Mouse (Mus musculus) heart, embryonic 16.5 days (tissue): ENCODE measurements around the gene Olfr1224-ps1. TPM values are rescaled to one million over a fixed set of nuclear protein-coding genes. Genes with fewer than 3 reads are reported as not detected.

ENCODE experiments used
- ATAC-seq: fragments of 200-750 bp; cut with Nextera tagmentation; replicated peaks from 2 replicates; pipeline ENCODE4 v1.8.0; 2017; ENCODE audit warnings: moderate number of reproducible peaks; ENCODE audit not compliant: insufficient read depth, low FRiP score; ENCODE audit errors: extremely low read depth
- H3K27ac ChIP-seq: fragments of 300-500 bp; sonication (generic); 2 replicates; pipeline ENCODE4 v1.5.1; 2014; ENCODE audit warnings: mild to moderate bottlenecking, low read length, control low read depth, moderate library complexity
- H3K27me3 ChIP-seq: fragments of 300-500 bp; sonication (generic); 2 replicates; pipeline ENCODE4 v1.6.1; 2014; ENCODE audit warnings: low read length, mixed read lengths; ENCODE audit not compliant: control insufficient read depth, insufficient read depth
- H3K36me3 ChIP-seq: fragments of 300-500 bp; sonication (generic); 2 replicates; pipeline ENCODE4 v1.6.1; 2014; ENCODE audit not compliant: control insufficient read depth, insufficient read depth
- H3K4me1 ChIP-seq: fragments of 300-500 bp; sonication (generic); 2 replicates; pipeline ENCODE4 v1.6.1; 2014; ENCODE audit warnings: low read length, mixed read lengths; ENCODE audit not compliant: control insufficient read depth, insufficient read depth
- H3K4me2 ChIP-seq: fragments of 300-500 bp; sonication (generic); 2 replicates; pipeline ENCODE4 v1.6.1; 2014; ENCODE audit warnings: low read depth, mild to moderate bottlenecking, control low read depth, low read length
- H3K4me3 ChIP-seq: fragments of 300-500 bp; sonication (generic); 2 replicates; pipeline ENCODE4 v1.5.1; 2014; ENCODE audit warnings: mild to moderate bottlenecking, control low read depth, low read length
- H3K9ac ChIP-seq: fragments of 300-500 bp; sonication (generic); 2 replicates; pipeline ENCODE4 v1.6.1; 2014; ENCODE audit warnings: low read length, control low read depth
- H3K9me3 ChIP-seq: fragments of 300-500 bp; sonication (generic); replicated peaks from 2 replicates; pipeline ENCODE4 v1.6.1; 2016; ENCODE audit warnings: low read length; ENCODE audit not compliant: control insufficient read depth
- polyA plus RNA-seq: library from polyadenylated mRNA; unstranded; fragments of >200 nt; fragmentation: Nextera tagmentation; extraction: Ambion mirVana; gene quantifications from 2 replicates; pipeline ENCODE4 v1.2.1, GENCODE M21; 2015

Gene Olfr1224-ps1
- polyA plus RNA-seq, 1 experiment from 2014 or later: not detected

DNA sequence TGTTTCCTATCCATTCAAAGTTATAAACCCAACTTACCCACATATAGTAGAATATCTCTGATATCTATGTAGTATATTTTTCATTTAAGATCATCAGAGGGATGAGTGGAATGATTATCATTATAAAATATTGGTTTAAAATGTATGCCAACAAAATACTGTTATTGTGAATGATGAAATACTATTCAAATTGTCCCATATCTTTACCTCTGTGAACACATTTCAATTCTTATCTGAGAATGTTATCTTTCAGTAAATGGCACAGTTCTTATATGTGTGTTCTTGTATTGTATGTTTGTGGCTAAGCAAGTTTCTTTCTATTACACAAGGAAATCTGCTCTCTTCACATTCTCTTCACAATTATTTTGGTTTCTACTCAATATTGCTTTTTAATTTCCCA is 58.2 kb downstream of the Olfr1224-ps1 start:
- no peaks in the 10 kb centered on the region for H3K27me3 ChIP-seq
- H3K4me3 ChIP-seq: no peak overlapping the region
- H3K4me1 ChIP-seq: no peaks in the 10 kb centered on the region
- H3K9ac ChIP-seq: no peak overlapping the region
- H3K4me2 ChIP-seq: no peak overlapping the region
- no peaks in the 10 kb centered on the region for H3K36me3 ChIP-seq
- H3K9me3 ChIP-seq: no peaks in the 10 kb centered on the region
- no peak overlapping the region for H3K27ac ChIP-seq
- ATAC-seq: no peak

Other genes with a start within 250 kb of the Olfr1224-ps1 start
- not detected in 2 replicates for gene Olfr1209, start 248.9 kb downstream of the Olfr1224-ps1 start, polyA plus RNA-seq
- not detected in 2 replicates for gene Olfr1211, start 226.0 kb downstream of the Olfr1224-ps1 start, polyA plus RNA-seq
- gene Olfr1212, start 210.1 kb downstream of the Olfr1224-ps1 start, polyA plus RNA-seq: not detected in 2 replicates
- not detected in 2 replicates for gene Gm13762, start 183.8 kb downstream of the Olfr1224-ps1 start, polyA plus RNA-seq
- gene Olfr1214, start 171.4 kb downstream of the Olfr1224-ps1 start, polyA plus RNA-seq: not detected in 2 replicates
- gene Olfr1215, start 157.1 kb downstream of the Olfr1224-ps1 start, polyA plus RNA-seq: not detected in 2 replicates
- gene Olfr1216, start 145.8 kb downstream of the Olfr1224-ps1 start, polyA plus RNA-seq: not detected in 2 replicates
- gene Olfr1217, start 132.0 kb downstream of the Olfr1224-ps1 start, polyA plus RNA-seq: not detected in 2 replicates
- gene Olfr1218, start 102.9 kb downstream of the Olfr1224-ps1 start, polyA plus RNA-seq: not detected in 2 replicates
- gene Olfr1219, start 80.6 kb downstream of the Olfr1224-ps1 start, polyA plus RNA-seq: not detected in 2 replicates
- gene Olfr1220, start 57.3 kb downstream of the Olfr1224-ps1 start, polyA plus RNA-seq: not detected in 2 replicates
- gene Olfr1221, start 46.8 kb downstream of the Olfr1224-ps1 start, polyA plus RNA-seq: not detected in 2 replicates
- not detected in 2 replicates for gene Olfr1222, start 31.0 kb downstream of the Olfr1224-ps1 start, polyA plus RNA-seq
- gene Olfr1223, start 12.5 kb downstream of the Olfr1224-ps1 start, polyA plus RNA-seq: not detected in 2 replicates
- not detected in 2 replicates for gene Olfr1225, start 10.6 kb upstream of the Olfr1224-ps1 start, polyA plus RNA-seq
- not detected in 2 replicates for gene Olfr1226, start 36.0 kb upstream of the Olfr1224-ps1 start, polyA plus RNA-seq
- not detected in 2 replicates for gene Olfr1228, start 90.0 kb upstream of the Olfr1224-ps1 start, polyA plus RNA-seq
- not detected in 2 replicates for gene Olfr1229, start 123.9 kb upstream of the Olfr1224-ps1 start, polyA plus RNA-seq
- not detected in 2 replicates for gene Olfr1230, start 133.2 kb upstream of the Olfr1224-ps1 start, polyA plus RNA-seq
- gene Olfr1231, start 143.0 kb upstream of the Olfr1224-ps1 start, polyA plus RNA-seq: not detected in 2 replicates
- not detected in 2 replicates for gene Olfr1232, start 165.6 kb upstream of the Olfr1224-ps1 start, polyA plus RNA-seq
- gene Olfr1233, start 178.3 kb upstream of the Olfr1224-ps1 start, polyA plus RNA-seq: not detected in 2 replicates
- not detected in 2 replicates for gene Olfr1234, start 200.8 kb upstream of the Olfr1224-ps1 start, polyA plus RNA-seq
- not detected in 2 replicates for gene Olfr1238, start 245.6 kb upstream of the Olfr1224-ps1 start, polyA plus RNA-seq